Mouse (Mus musculus) forebrain, embryonic 11.5 days (tissue): Measurements from ENCODE around the gene Tmem240. TPM values are rescaled to one million over a fixed set of nuclear protein-coding genes. Genes with fewer than 3 reads are reported as not detected.
"Not testable (repeated sequence)": the region's sequence is repeated elsewhere in the genome, so short reads cannot be mapped to it uniquely, and the experiment has no call there.

Source experiments
- ATAC-seq: fragments of 200-750 bp; cut with Nextera tagmentation; replicated peaks from 2 replicates; pipeline ENCODE4 v1.8.0; 2017; ENCODE audit warnings: moderate TSS enrichment; ENCODE audit not compliant: low FRiP score
- DNase-seq: peaks from one replicate; pipeline ENCODE4 v3.0.0-alpha.2; 2017; ENCODE audit warnings: low spot score
- H3K27ac ChIP-seq: fragments of 300-500 bp; sonication (generic); 2 replicates; pipeline ENCODE4 v1.5.1; 2014; ENCODE audit warnings: low read depth, low read length
- H3K27me3 ChIP-seq: fragments of 300-500 bp; sonication (generic); 2 replicates; pipeline ENCODE4 v1.6.1; 2014; ENCODE audit warnings: mild to moderate bottlenecking, low read length, mixed read lengths; ENCODE audit not compliant: control insufficient read depth, insufficient read depth
- H3K36me3 ChIP-seq: fragments of 300-500 bp; sonication (generic); 2 replicates; pipeline ENCODE4 v1.6.1; 2014; ENCODE audit warnings: mild to moderate bottlenecking, low read length, moderate library complexity, mixed read lengths; ENCODE audit not compliant: control insufficient read depth, insufficient read depth
- H3K4me1 ChIP-seq: fragments of 300-500 bp; sonication (generic); replicated peaks from 2 replicates; pipeline ENCODE4 v1.6.1; 2014; ENCODE audit warnings: low read length, mixed read lengths; ENCODE audit not compliant: control insufficient read depth, insufficient read depth
- H3K4me2 ChIP-seq: fragments of 300-500 bp; sonication (generic); 2 replicates; pipeline ENCODE4 v1.6.1; 2014; ENCODE audit warnings: low read depth, mild to moderate bottlenecking, low read length, moderate library complexity, mixed read lengths; ENCODE audit not compliant: severe bottlenecking
- H3K4me3 ChIP-seq: fragments of 300-500 bp; sonication (generic); 2 replicates; pipeline ENCODE4 v1.5.1; 2014; ENCODE audit warnings: low read depth, low read length
- H3K9ac ChIP-seq: fragments of 300-500 bp; sonication (generic); 2 replicates; pipeline ENCODE4 v1.6.1; 2014; ENCODE audit warnings: low read length
- H3K9me3 ChIP-seq: fragments of 300-500 bp; sonication (generic); 2 replicates; pipeline ENCODE4 v1.6.1; 2016; ENCODE audit warnings: low read length, mixed read lengths; ENCODE audit not compliant: control insufficient read depth
- WGBS: fragments of 180-500 bp; shearing (Covaris S2); extraction: QIAGEN DNeasy Blood & Tissue Kit; methylation state at CpG from one replicate; pipeline ENCODE4 v1.1.7; 2014; 5-methylcytosine and 5-hydroxymethylcytosine counted together
- polyA plus RNA-seq: library from polyadenylated mRNA; unstranded; fragments of >200 nt; fragmentation: Nextera tagmentation; extraction: Ambion mirVana; gene quantifications from 2 replicates; pipeline ENCODE4 v1.2.1, GENCODE M21; 2014

Tmem240 gene
- polyA plus RNA-seq, 1 experiment from 2014 or later: 0.76 TPM

- H3K27ac ChIP-seq: no peak overlapping the region
- peaks cover 6% of the 10 kb centered on the region; the same call in 1 of the 2 replicates for H3K4me1 ChIP-seq
- DNase-seq (no peak), ATAC-seq (no peak)
- no peaks in the 10 kb centered on the region for H3K27me3 ChIP-seq
- peaks cover 2% of the 10 kb centered on the region; the same call in 1 of the 2 replicates for H3K36me3 ChIP-seq
- H3K9ac ChIP-seq: no peak overlapping the region
- WGBS: 85% methylated on average over 37 of the region's 37 CpGs
- H3K9me3 ChIP-seq: no peaks in the 10 kb centered on the region
- no peak overlapping the region for H3K4me3 ChIP-seq
- H3K4me2 ChIP-seq: no peak overlapping the region
These were observed 5.4 kb downstream of the Tmem240 start for GRCm38 (mm10) chr4:155739741-155740636.

GRCm38 (mm10) chr4:155740681-155741080, 6.1 kb downstream of the Tmem240 start:
- not testable (repeated sequence) for H3K9ac ChIP-seq, ATAC-seq, H3K36me3 ChIP-seq, H3K4me2 ChIP-seq, H3K27ac ChIP-seq, H3K4me1 ChIP-seq, H3K27me3 ChIP-seq, DNase-seq, H3K9me3 ChIP-seq, H3K4me3 ChIP-seq
- WGBS: 93% methylated on average over 10 of the region's 10 CpGs

- Histone ChIP-seq H3K9me3 (no peaks in the 10 kb centered on the region), H3K4me3 (no peak overlapping the region), H3K9ac (no peak overlapping the region), H3K36me3 (peaks cover 2% of the 10 kb centered on the region; the same call in 1 of the 2 replicates), H3K27ac (no peak overlapping the region), H3K27me3 (no peaks in the 10 kb centered on the region), H3K4me2 (no peak overlapping the region), H3K4me1 (no peaks in the 10 kb centered on the region)
- 95% methylated on average over 5 of the region's 5 CpGs for WGBS
- no peak for ATAC-seq
- no peak for DNase-seq
These were observed 8.1 kb downstream of the Tmem240 start for GRCm38 (mm10) chr4:155742684-155743083.

GRCm38 (mm10) chr4:155744474-155744873, 9.9 kb downstream of the Tmem240 start:
- Histone ChIP-seq H3K27ac (no peak overlapping the region), H3K4me3 (no peak overlapping the region), H3K9me3 (no peaks in the 10 kb centered on the region), H3K4me1 (no peaks in the 10 kb centered on the region), H3K9ac (no peak overlapping the region), H3K4me2 (no peak overlapping the region), H3K27me3 (no peaks in the 10 kb centered on the region), H3K36me3 (peaks cover 2% of the 10 kb centered on the region; the same call in 1 of the 2 replicates)
- ATAC-seq (no peak), DNase-seq (no peak)
- 95% methylated on average over 8 of the region's 8 CpGs for WGBS

- Histone ChIP-seq H3K9ac (no peak overlapping the region), H3K36me3 (peaks cover 2% of the 10 kb centered on the region), H3K9me3 (no peaks in the 10 kb centered on the region), H3K4me2 (no peak overlapping the region), H3K4me1 (no peaks in the 10 kb centered on the region), H3K27ac (no peak overlapping the region), H3K27me3 (no peaks in the 10 kb centered on the region), H3K4me3 (no peak overlapping the region)
- no peak for ATAC-seq
- WGBS: 92% methylated on average over 5 of the region's 5 CpGs
- DNase-seq: no peak
These were observed 10.5 kb downstream of the Tmem240 start for GRCm38 (mm10) chr4:155745136-155745535.

GRCm38 (mm10) chr4:155746036-155746548, 11.5 kb downstream of the Tmem240 start:
- ATAC-seq (no peak), DNase-seq (no peak)
- H3K27ac ChIP-seq: no peak overlapping the region
- no peak overlapping the region for H3K4me3 ChIP-seq
- peaks cover 7% of the 10 kb centered on the region for H3K36me3 ChIP-seq
- no peaks in the 10 kb centered on the region for H3K4me1 ChIP-seq
- 86% methylated on average over 8 of the region's 8 CpGs for WGBS
- H3K9me3 ChIP-seq: no peaks in the 10 kb centered on the region
- H3K9ac ChIP-seq: no peak overlapping the region
- H3K27me3 ChIP-seq: no peaks in the 10 kb centered on the region
- H3K4me2 ChIP-seq: no peak overlapping the region

- H3K36me3 ChIP-seq: peaks cover 9% of the 10 kb centered on the region
- no peak for DNase-seq
These were observed 12.2 kb downstream of the Tmem240 start for GRCm38 (mm10) chr4:155746575-155747490.

GRCm38 (mm10) chr4:155757011-155757410, 22.4 kb downstream of the Tmem240 start:
- H3K4me1 ChIP-seq: peaks cover 10% of the 10 kb centered on the region
- DNase-seq (no peak), ATAC-seq (no peak)
- no peak overlapping the region for H3K4me3 ChIP-seq
- peaks cover 9% of the 10 kb centered on the region; the same call in 1 of the 2 replicates for H3K36me3 ChIP-seq
- 95% methylated on average over 12 of the region's 12 CpGs for WGBS
- H3K9ac ChIP-seq: no peak overlapping the region
- H3K27me3 ChIP-seq: no peaks in the 10 kb centered on the region
- no peak overlapping the region for H3K27ac ChIP-seq
- no peak overlapping the region for H3K4me2 ChIP-seq
- no peaks in the 10 kb centered on the region for H3K9me3 ChIP-seq

More at GRCm38 (mm10) chr4:155746575-155747490, 12.2 kb downstream of the Tmem240 start:
- no peaks in the 10 kb centered on the region for H3K9me3 ChIP-seq
- no peak overlapping the region for H3K4me3 ChIP-seq
- H3K27ac ChIP-seq: no peak overlapping the region
- H3K9ac ChIP-seq: no peak overlapping the region
- no peak for ATAC-seq
- H3K4me1 ChIP-seq: no peaks in the 10 kb centered on the region
- no peak overlapping the region for H3K4me2 ChIP-seq
- WGBS: 88% methylated on average over 17 of the region's 17 CpGs
- H3K27me3 ChIP-seq: no peaks in the 10 kb centered on the region
